Mouse (Mus musculus): ENCODE data around the gene Eef1g. TPM values are rescaled to one million over a fixed set of nuclear protein-coding genes. Genes with fewer than 3 reads are reported as not detected.
A peak's percentile ranks its signal among the peaks of the same experiment; 100 is the strongest.
"Not testable (repeated sequence)": the region's sequence is repeated elsewhere in the genome, so short reads cannot be mapped to it uniquely, and the experiment has no call there.

Eef1g gene
- polyA plus RNA-seq, 1 experiment from 2014 or later: 501 TPM

DNA sequence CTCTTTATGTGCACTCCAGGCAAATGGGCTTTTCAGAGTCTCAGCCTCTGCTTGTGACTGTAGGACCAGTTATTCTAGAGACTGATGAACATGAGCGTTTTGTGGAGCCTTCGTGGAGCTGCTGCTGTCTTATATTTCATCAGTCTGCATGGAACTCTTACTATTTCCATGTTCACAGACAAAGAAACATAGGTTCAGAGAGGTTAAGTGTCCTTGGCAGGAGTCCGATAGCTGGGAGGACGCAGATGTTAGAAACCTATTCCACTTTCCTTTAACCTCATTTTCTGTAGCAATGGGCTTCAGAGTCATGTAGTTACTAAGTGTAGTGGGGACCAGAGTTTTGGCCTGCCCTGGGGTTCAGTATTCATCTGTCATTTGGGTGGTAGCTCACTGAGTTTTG lies 32.4 kb downstream of the Eef1g start:
- Histone ChIP-seq H3K4me2 (ENCODE audit: low read length) (no peak overlapping the region), H3K27ac (ENCODE audit: low read depth) (no peak overlapping the region), H3K9ac (ENCODE audit: low read length) (no peak overlapping the region), H3K36me3 (ENCODE audit: control insufficient read depth, insufficient read depth, low read length) (peaks cover 44% of the 10 kb centered on the region), H3K4me1 (replicated peaks; ENCODE audit: control insufficient read depth, insufficient read depth, low read length) (peaks cover 24% of the 10 kb centered on the region), H3K4me3 (ENCODE audit: low read depth, low read length) (no peak overlapping the region), H3K27me3 (replicated peaks; ENCODE audit: control insufficient read depth, insufficient read depth, low read length) (no peaks in the 10 kb centered on the region), H3K9me3 (ENCODE audit: control insufficient read depth, low read length) (no peaks in the 10 kb centered on the region)
- 77% methylated on average over 4 of the region's 4 CpGs for WGBS
- DNase-seq (ENCODE audit: low spot score): no peak
- no peak for ATAC-seq (replicated peaks; ENCODE audit: low FRiP score, low TSS enrichment, low read depth)

DNA sequence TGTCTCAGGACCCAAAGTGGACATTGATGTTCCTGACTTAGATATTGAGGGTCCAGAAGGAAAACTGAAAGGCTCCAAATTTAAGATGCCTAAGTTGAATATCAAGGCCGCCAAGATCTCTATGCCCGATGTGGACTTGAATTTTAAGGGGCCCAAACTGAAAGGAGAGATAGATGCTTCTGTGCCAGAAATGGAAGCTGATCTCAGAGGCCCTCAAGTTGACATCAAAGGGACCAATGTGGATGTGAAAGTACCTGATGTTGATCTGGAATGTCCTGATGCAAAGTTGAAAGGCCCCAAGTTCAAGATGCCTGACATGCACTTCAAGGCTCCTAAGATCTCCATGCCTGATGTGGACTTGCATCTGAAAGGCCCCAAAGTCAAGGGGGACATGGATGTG lies 40.1 kb downstream of the Eef1g start:
- H3K4me1 ChIP-seq (replicated peaks; ENCODE audit: control insufficient read depth, insufficient read depth, low read length); ATAC-seq (replicated peaks; ENCODE audit: low FRiP score, low TSS enrichment, low read depth); H3K4me2 ChIP-seq (ENCODE audit: low read length); H3K9me3 ChIP-seq (ENCODE audit: control insufficient read depth, low read length); H3K27ac ChIP-seq (ENCODE audit: low read depth); H3K27me3 ChIP-seq (replicated peaks; ENCODE audit: control insufficient read depth, insufficient read depth, low read length); DNase-seq (ENCODE audit: low spot score); H3K9ac ChIP-seq (ENCODE audit: low read length); H3K4me3 ChIP-seq (ENCODE audit: low read depth, low read length): not testable (repeated sequence)
- WGBS: 99% methylated on average over 2 of the region's 2 CpGs
- H3K36me3 ChIP-seq (ENCODE audit: control insufficient read depth, insufficient read depth, low read length): peaks cover 64% of the 10 kb centered on the region

DNA sequence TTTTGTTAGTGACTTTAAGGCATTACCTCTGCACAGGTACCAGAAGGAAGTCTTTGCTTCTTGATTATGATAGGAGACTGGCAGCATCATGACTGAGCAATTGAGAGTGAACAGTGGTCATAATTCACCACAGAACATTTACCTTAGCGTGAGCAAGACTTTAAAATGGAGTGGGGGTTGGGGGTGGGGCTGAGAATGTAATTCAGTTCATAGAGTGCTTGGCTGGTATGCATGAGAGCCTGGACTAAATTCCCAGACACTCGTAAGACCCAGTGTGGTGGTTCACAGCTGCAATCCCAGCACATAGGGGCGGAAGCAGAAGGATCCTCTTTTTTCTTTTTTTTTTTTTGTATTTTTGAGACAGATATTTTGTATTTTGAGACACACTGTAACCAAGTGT lies 52.5 kb downstream of the Eef1g start:
- 82% methylated on average over 3 of the region's 3 CpGs for WGBS
- Histone ChIP-seq H3K4me1 (replicated peaks; ENCODE audit: control insufficient read depth, insufficient read depth, low read length) (no peaks in the 10 kb centered on the region), H3K27ac (ENCODE audit: low read depth) (no peak overlapping the region), H3K36me3 (ENCODE audit: control insufficient read depth, insufficient read depth, low read length) (peaks cover 45% of the 10 kb centered on the region), H3K4me2 (ENCODE audit: low read length) (no peak overlapping the region), H3K4me3 (ENCODE audit: low read depth, low read length) (no peak overlapping the region), H3K27me3 (replicated peaks; ENCODE audit: control insufficient read depth, insufficient read depth, low read length) (no peaks in the 10 kb centered on the region), H3K9ac (ENCODE audit: low read length) (no peak overlapping the region), H3K9me3 (ENCODE audit: control insufficient read depth, low read length) (no peaks in the 10 kb centered on the region)
- DNase-seq (ENCODE audit: low spot score) (no peak), ATAC-seq (replicated peaks; ENCODE audit: low FRiP score, low TSS enrichment, low read depth) (no peak)

DNA sequence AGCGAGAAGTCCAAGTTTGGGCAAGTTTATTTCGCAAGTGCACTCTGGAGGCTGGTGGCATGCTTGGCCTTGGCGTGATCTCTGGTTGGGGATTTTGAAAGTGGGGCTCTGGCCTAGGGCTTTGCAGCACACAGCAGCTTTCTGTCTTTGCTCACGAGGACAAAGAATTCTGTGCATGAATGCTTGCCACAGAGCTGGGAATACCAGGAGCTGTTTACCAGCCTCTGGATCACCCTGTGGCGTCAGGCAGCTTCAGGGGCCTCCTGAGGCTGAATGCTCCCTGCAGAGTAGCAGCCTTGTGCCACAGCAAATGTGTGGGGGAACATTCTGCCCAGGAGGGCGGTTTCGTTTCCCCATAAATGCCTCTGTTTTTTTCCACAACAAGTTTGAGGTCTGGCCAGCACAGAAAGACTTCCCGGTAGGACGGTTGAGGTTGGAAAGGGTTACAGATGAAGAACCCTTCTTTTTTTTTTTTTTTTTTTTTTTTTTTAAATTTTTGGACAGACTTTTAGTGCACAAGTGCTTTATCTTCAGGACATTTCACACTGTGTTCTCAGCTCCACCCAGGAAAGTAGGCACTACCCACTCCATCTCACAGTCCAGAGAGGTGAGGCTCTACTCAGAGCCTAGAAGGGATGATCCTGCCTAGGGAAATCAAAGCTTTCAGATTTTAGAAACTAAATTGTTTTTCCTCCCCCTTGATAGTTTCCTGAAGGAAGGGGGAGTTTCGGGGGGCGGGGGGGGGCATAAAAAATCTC lies 56.4 kb downstream of the Eef1g start:
- no peak for ATAC-seq (replicated peaks; ENCODE audit: low FRiP score, low TSS enrichment, low read depth)
- H3K4me1 ChIP-seq (replicated peaks; ENCODE audit: control insufficient read depth, insufficient read depth, low read length): peaks cover 6% of the 10 kb centered on the region; the same call in 1 of the 2 replicates
- H3K27me3 ChIP-seq (replicated peaks; ENCODE audit: control insufficient read depth, insufficient read depth, low read length): no peaks in the 10 kb centered on the region
- no peak overlapping the region for H3K4me2 ChIP-seq (ENCODE audit: low read length)
- H3K36me3 ChIP-seq (ENCODE audit: control insufficient read depth, insufficient read depth, low read length): peaks cover 9% of the 10 kb centered on the region; the same call in 1 of the 2 replicates
- no peak for DNase-seq (ENCODE audit: low spot score)
- peak overlapping the region; percentile 59; the same call in 1 of the 2 replicates for H3K27ac ChIP-seq (ENCODE audit: low read depth)
- no peak overlapping the region for H3K9ac ChIP-seq (ENCODE audit: low read length)
- 54% methylated on average over 11 of the region's 11 CpGs for WGBS
- no peaks in the 10 kb centered on the region for H3K9me3 ChIP-seq (ENCODE audit: control insufficient read depth, low read length)
- H3K4me3 ChIP-seq (ENCODE audit: low read depth, low read length): no peak overlapping the region

DNA sequence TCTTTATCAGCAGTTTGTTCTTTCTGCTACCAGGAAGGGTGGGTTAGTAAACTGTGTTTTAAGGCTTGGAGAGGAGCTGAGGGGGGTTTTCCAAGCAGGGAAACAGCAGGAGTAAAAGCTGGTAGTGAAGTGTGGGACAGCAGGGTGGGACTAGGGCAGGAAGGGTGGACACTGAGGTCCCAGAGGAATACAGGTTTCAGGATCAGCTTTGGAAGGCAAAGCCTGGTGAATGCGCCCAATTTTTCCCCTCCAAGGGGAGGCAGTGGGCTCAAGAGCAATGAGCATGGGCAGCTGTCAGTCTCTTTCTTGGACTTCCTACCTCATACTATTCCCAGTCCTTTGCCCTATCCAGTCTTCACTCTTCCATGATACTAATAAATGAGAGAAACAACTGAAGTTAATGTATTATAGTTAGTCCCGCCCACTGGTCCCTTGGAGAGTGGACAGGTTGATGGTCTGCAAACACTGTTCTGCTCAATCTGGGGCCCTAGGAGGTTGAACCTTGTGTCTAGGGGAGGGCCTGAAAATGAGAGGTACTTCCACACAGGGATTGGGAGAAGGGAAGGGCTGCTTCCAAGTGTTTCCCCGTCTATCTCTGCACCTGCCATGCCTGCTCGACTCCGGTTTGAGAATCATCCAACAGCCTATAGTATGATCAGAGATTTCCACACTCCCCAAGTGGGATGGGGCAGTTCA lies 58.9 kb downstream of the Eef1g start:
- peaks cover 6% of the 10 kb centered on the region; the same call in 1 of the 2 replicates for H3K4me1 ChIP-seq (replicated peaks; ENCODE audit: control insufficient read depth, insufficient read depth, low read length)
- H3K27me3 ChIP-seq (replicated peaks; ENCODE audit: control insufficient read depth, insufficient read depth, low read length): no peaks in the 10 kb centered on the region
- H3K9me3 ChIP-seq (ENCODE audit: control insufficient read depth, low read length): no peaks in the 10 kb centered on the region
- no peak overlapping the region for H3K4me2 ChIP-seq (ENCODE audit: low read length)
- H3K9ac ChIP-seq (ENCODE audit: low read length): no peak overlapping the region
- H3K27ac ChIP-seq (ENCODE audit: low read depth): no peak overlapping the region
- WGBS: 85% methylated on average over 5 of the region's 5 CpGs
- DNase-seq (ENCODE audit: low spot score): no peak
- ATAC-seq (replicated peaks; ENCODE audit: low FRiP score, low TSS enrichment, low read depth): no peak
- H3K36me3 ChIP-seq (ENCODE audit: control insufficient read depth, insufficient read depth, low read length): no peaks in the 10 kb centered on the region
- H3K4me3 ChIP-seq (ENCODE audit: low read depth, low read length): no peak overlapping the region

DNA sequence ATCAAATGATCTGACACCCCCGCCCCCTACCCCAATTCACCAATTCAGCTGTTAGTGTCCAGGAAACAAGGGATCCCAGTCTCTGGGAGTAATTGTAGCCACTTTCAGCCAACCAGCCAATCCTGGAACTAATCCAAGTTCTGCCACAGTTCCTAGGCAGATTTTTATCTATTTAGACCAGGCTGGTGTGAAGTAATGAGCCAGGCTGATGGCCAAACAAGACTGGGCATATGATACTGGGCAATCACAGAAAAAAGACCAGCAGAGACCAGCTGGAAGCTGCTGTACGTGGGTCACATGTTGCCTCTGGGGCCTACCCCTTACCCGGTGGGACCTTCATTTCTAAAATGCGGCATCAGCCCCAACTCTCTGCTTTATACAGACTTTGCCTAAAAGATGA lies 59.8 kb downstream of the Eef1g start:
- no peak overlapping the region for H3K9ac ChIP-seq (ENCODE audit: low read length)
- H3K27me3 ChIP-seq (replicated peaks; ENCODE audit: control insufficient read depth, insufficient read depth, low read length): no peaks in the 10 kb centered on the region
- 91% methylated on average over 4 of the region's 4 CpGs for WGBS
- no peaks in the 10 kb centered on the region for H3K36me3 ChIP-seq (ENCODE audit: control insufficient read depth, insufficient read depth, low read length)
- H3K4me1 ChIP-seq (replicated peaks; ENCODE audit: control insufficient read depth, insufficient read depth, low read length): peaks cover 6% of the 10 kb centered on the region; the same call in 1 of the 2 replicates
- no peak overlapping the region for H3K4me2 ChIP-seq (ENCODE audit: low read length)
- DNase-seq (ENCODE audit: low spot score): no peak
- no peak overlapping the region for H3K4me3 ChIP-seq (ENCODE audit: low read depth, low read length)
- H3K27ac ChIP-seq (ENCODE audit: low read depth): no peak overlapping the region
- no peaks in the 10 kb centered on the region for H3K9me3 ChIP-seq (ENCODE audit: control insufficient read depth, low read length)
- no peak for ATAC-seq (replicated peaks; ENCODE audit: low FRiP score, low TSS enrichment, low read depth)

DNA sequence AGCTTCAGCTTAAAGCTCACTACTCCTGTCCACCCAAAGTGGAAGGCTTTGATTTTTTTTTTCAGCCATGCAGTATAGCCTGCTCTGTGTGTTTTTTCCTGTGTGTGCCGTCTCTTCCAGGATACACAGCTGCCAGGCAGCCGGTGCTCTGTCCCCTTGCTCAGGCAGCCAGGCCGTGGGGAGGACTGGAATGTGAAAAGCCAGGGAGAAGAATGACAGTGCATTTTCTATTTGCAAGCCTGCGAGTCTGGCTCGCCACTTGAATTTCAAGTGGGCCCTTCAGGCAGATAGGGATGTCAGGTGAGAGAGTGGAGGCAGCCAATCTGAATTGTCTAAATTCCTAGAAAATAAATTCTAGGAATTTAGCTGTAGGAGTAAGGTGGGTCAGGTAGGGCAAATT lies 61.0 kb downstream of the Eef1g start:
- DNase-seq (ENCODE audit: low spot score) (no peak), ATAC-seq (replicated peaks; ENCODE audit: low FRiP score, low TSS enrichment, low read depth) (no peak)
- Histone ChIP-seq H3K4me2 (ENCODE audit: low read length) (no peak overlapping the region), H3K4me1 (replicated peaks; ENCODE audit: control insufficient read depth, insufficient read depth, low read length) (peaks cover 6% of the 10 kb centered on the region; the same call in 1 of the 2 replicates), H3K27ac (ENCODE audit: low read depth) (no peak overlapping the region), H3K27me3 (replicated peaks; ENCODE audit: control insufficient read depth, insufficient read depth, low read length) (no peaks in the 10 kb centered on the region), H3K36me3 (ENCODE audit: control insufficient read depth, insufficient read depth, low read length) (no peaks in the 10 kb centered on the region), H3K9me3 (ENCODE audit: control insufficient read depth, low read length) (no peaks in the 10 kb centered on the region), H3K9ac (ENCODE audit: low read length) (no peak overlapping the region), H3K4me3 (ENCODE audit: low read depth, low read length) (no peak overlapping the region)
- 14% methylated on average over 5 of the region's 5 CpGs for WGBS

All from intestine, embryonic 14.5 days (tissue).